Mouse (Mus musculus) bone marrow, adult 2 months (tissue): Measurements from ENCODE around the gene Wscd1. TPM values are rescaled to one million over a fixed set of nuclear protein-coding genes. Genes with fewer than 3 reads are reported as not detected.

Experiments used
- H3K27ac ChIP-seq: fragments of 200-500 bp; 2 replicates; pipeline ENCODE4 v1.5.1; 2012; ENCODE audit warnings: low read depth, mild to moderate bottlenecking, control low read depth, inconsistent platforms, low read length; ENCODE audit not compliant: control insufficient read depth, poor library complexity, insufficient read depth
- H3K4me1 ChIP-seq: fragments of 200-500 bp; 2 replicates; pipeline ENCODE4 v1.6.1; 2011; ENCODE audit warnings: low read length; ENCODE audit not compliant: control insufficient read depth, insufficient read depth
- H3K4me3 ChIP-seq: fragments of 200-500 bp; replicated peaks from 2 replicates; pipeline ENCODE3; 2011; ENCODE audit warnings: mild to moderate bottlenecking, low read depth, low read length, control low read depth; ENCODE audit not compliant: control insufficient read depth
- CTCF ChIP-seq: fragments of 200-500 bp; IDR thresholded peaks from 2 replicates; pipeline ENCODE4 v1.5.1; 2011; ENCODE audit warnings: low read length, control low read depth; ENCODE audit not compliant: control insufficient read depth, insufficient read depth
- POLR2A ChIP-seq: fragments of 200-500 bp; IDR thresholded peaks from 2 replicates; pipeline ENCODE4 v1.6.1; 2011; ENCODE audit warnings: low read depth, mild to moderate bottlenecking, control low read depth, low read length, borderline replicate concordance; ENCODE audit not compliant: control insufficient read depth
- WGBS: fragments of 180-500 bp; shearing (Covaris S2); methylation state at CpG from one replicate; pipeline ENCODE4 v1.1.7; 2018; 5-methylcytosine and 5-hydroxymethylcytosine counted together
- polyA plus RNA-seq: library from polyadenylated mRNA; stranded (reverse); fragments of >200 nt; gene quantifications from 2 replicates; pipeline ENCODE4 v1.2.4, GENCODE M21; 2011; ENCODE audit warnings: low replicate concordance; ENCODE audit not compliant: missing spikeins, insufficient read depth, insufficient read length

Wscd1 gene
- polyA plus RNA-seq, 1 experiment: not detected

GRCm38 (mm10) chr11:71822031-71822430 lies 72.3 kb downstream of the Wscd1 start:
- TF ChIP-seq POLR2A: no peak
- TF ChIP-seq CTCF: no peak
- 78% methylated on average over 5 of the region's 5 CpGs for WGBS
- Histone ChIP-seq H3K4me3 (no peak overlapping the region), H3K27ac (no peak overlapping the region), H3K4me1 (no peaks in the 10 kb centered on the region)

- WGBS: 67% methylated on average over 4 of the region's 4 CpGs
- Histone ChIP-seq H3K4me3 (no peak overlapping the region), H3K4me1 (no peaks in the 10 kb centered on the region), H3K27ac (no peak overlapping the region)
- TF ChIP-seq CTCF (no peak), POLR2A (no peak)
Observed at GRCm38 (mm10) chr11:71824971-71825370, 75.3 kb downstream of the Wscd1 start.
